Mouse (Mus musculus) forebrain, embryonic 12.5 days (tissue): ENCODE data around the gene Podxl. TPM values are rescaled to one million over a fixed set of nuclear protein-coding genes. Genes with fewer than 3 reads are reported as not detected.

Experiments
- ATAC-seq: fragments of 200-750 bp; cut with Nextera tagmentation; 2 replicates; pipeline ENCODE4 v1.8.0; 2017; ENCODE audit warnings: moderate TSS enrichment; ENCODE audit not compliant: low FRiP score
- H3K27ac ChIP-seq: fragments of 300-500 bp; sonication (generic); 2 replicates; pipeline ENCODE4 v1.5.1; 2016; ENCODE audit warnings: mild to moderate bottlenecking
- H3K27me3 ChIP-seq: fragments of 300-500 bp; sonication (generic); 2 replicates; pipeline ENCODE4 v1.6.1; 2016; ENCODE audit warnings: mild to moderate bottlenecking
- H3K36me3 ChIP-seq: fragments of 300-500 bp; sonication (generic); replicated peaks from 2 replicates; pipeline ENCODE4 v1.6.1; 2016; ENCODE audit warnings: mild to moderate bottlenecking
- H3K4me1 ChIP-seq: fragments of 300-500 bp; sonication (generic); 2 replicates; pipeline ENCODE4 v1.6.1; 2016
- H3K4me2 ChIP-seq: fragments of 300-500 bp; sonication (generic); 2 replicates; pipeline ENCODE4 v1.6.1; 2016; ENCODE audit warnings: mild to moderate bottlenecking, moderate library complexity
- H3K4me3 ChIP-seq: fragments of 300-500 bp; sonication (generic); replicated peaks from 2 replicates; pipeline ENCODE4 v1.5.1; 2016; ENCODE audit warnings: mild to moderate bottlenecking
- H3K9ac ChIP-seq: fragments of 300-500 bp; sonication (generic); 2 replicates; pipeline ENCODE4 v1.6.1; 2016; ENCODE audit warnings: mild to moderate bottlenecking
- H3K9me3 ChIP-seq: fragments of 300-500 bp; sonication (generic); 2 replicates; pipeline ENCODE4 v1.6.1; 2016
- WGBS: fragments of 180-500 bp; shearing (Covaris S2); methylation state at CpG from one replicate; pipeline ENCODE4 v1.1.7; 2016; 5-methylcytosine and 5-hydroxymethylcytosine counted together
- polyA plus RNA-seq: library from polyadenylated mRNA; unstranded; fragments of >200 nt; fragmentation: Nextera tagmentation; extraction: Ambion mirVana; gene quantifications from 2 replicates; pipeline ENCODE4 v1.2.1, GENCODE M21; 2016

Podxl gene
- polyA plus RNA-seq = 20.1 and 21.1 TPM in 2 replicates

DNA sequence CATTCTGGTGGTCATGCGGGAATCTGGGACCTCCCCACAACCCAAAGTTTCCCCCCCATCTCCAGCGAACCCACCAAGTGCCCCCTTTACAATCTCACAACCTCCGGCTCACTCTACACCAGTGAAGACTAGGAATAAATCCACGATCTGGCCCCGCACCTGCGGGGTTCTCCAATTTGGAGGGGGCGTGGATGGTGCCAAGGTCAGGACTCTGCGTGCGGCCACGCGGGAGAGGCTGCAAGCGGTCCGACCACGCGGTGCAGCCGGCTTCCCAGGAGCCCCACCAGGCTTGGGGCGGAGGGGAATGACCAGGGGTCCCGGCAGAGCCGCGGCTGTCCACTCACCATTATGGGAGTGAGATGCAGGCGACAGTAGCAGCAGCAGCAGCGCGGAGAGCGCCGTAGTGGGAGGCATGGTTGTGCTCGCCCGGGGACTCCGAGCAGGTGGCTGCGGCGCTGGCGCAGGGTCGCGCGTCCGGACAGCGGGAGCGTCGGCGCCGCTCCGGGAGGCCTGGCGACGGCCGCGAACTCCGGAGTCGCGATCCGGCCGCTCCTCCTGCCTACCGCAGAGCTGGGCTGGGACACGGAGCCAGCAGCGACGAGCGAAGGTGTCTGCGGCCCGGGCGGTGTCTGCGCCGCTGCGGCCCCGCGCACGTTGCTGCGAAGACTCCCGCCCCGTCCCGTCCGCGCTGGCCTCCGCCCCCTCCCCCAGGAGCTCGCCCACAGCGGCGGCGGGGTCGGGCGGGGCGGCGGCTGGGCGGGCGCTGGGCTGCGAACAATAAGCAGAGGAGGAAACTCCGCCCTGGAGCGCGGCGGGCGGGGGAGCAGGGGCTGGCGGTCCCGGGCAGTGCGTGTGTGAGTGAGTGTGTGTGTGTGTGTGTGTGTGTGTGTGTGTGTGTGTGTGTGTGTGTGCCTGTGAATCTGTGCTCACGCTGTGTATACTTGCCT, at the start of gene Podxl:
Podxl (minus strand) TSS at position 747 of the 947 bp plus-strand sequence.
- ATAC-seq = peak; percentile 92
- H3K4me1 ChIP-seq = peaks cover 51% of the 10 kb centered on the region
- H3K4me2 ChIP-seq = peak within 1 kb of the TSS; percentile 89
- peak within 1 kb of the TSS; percentile 78 for H3K27ac ChIP-seq
- H3K4me3 ChIP-seq = peak within 1 kb of the TSS; percentile 77
- H3K9me3 ChIP-seq = no peaks in the 10 kb centered on the region
- H3K9ac ChIP-seq = peak within 1 kb of the TSS; percentile 86
- H3K27me3 ChIP-seq = peaks cover 30% of the 10 kb centered on the region
- WGBS = under 1% methylated on average over 71 of the region's 91 CpGs
- H3K36me3 ChIP-seq = no peaks in the 10 kb centered on the region

DNA sequence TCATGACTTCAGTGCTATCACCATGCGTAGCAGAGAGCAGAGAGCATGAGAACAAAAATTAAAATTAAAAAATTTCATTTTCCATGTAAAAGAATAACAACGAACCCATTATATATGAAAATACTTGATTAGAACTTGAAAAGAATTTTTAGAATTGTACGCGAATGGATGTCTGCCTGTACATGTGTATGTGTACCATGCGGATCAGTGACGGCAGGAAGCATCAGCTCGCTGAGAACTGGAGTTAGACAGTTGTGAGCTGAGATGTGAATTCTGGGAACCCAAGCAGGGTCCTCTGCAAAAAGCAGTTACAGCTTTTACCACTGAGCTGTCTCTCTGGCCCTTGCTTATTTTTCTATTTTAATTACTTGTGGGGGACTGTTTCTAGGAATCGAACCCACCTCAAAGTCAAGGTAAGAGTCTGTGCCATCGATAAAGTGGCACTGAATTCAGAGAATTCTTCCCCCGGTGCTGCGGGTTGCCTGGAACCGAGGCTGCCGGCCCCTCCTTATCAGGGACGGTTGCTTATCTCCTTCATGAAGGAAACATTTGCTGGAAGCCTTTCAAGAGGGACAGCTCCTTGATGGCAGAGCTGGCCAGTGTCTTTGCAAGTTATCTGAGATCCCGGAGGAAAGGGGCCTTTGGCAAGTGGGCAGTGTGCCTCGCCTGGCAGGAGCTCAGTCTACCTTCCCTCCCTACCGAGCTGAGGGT, 48.9 kb upstream of the Podxl start:
- no peaks in the 10 kb centered on the region for H3K36me3 ChIP-seq
- no peak overlapping the region for H3K9ac ChIP-seq
- H3K27ac ChIP-seq = no peak overlapping the region
- 89% methylated on average over 17 of the region's 17 CpGs for WGBS
- H3K4me2 ChIP-seq = no peak overlapping the region
- no peak for ATAC-seq
- no peaks in the 10 kb centered on the region for H3K27me3 ChIP-seq
- no peaks in the 10 kb centered on the region for H3K4me1 ChIP-seq
- H3K4me3 ChIP-seq = no peak overlapping the region
- H3K9me3 ChIP-seq = no peaks in the 10 kb centered on the region

DNA sequence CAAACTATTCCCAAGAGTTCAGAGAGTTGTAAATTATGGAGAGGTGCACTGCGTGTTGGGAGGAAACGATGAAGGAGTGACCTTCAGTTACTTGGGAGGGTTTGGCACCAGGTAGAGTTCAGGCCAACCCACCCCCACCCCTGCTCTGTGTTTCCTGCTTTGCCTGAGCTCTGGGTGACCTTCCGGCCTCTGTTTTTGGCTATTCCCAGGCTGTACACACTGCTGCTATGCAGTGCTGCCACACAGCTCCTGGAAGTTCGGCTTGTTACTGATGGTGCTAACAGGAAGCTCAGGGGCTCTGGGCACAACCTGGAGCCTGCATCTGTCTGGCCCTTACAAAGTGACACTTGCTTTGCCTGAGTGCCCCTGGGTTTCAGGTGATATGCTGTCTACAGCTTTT, 42.6 kb upstream of the Podxl start:
- Histone ChIP-seq H3K27ac (no peak overlapping the region), H3K4me3 (no peak overlapping the region), H3K27me3 (no peaks in the 10 kb centered on the region), H3K9me3 (no peaks in the 10 kb centered on the region), H3K36me3 (no peaks in the 10 kb centered on the region), H3K9ac (no peak overlapping the region), H3K4me2 (no peak overlapping the region), H3K4me1 (peaks cover 4% of the 10 kb centered on the region)
- no peak for ATAC-seq
- WGBS = 94% methylated on average over 4 of the region's 4 CpGs

DNA sequence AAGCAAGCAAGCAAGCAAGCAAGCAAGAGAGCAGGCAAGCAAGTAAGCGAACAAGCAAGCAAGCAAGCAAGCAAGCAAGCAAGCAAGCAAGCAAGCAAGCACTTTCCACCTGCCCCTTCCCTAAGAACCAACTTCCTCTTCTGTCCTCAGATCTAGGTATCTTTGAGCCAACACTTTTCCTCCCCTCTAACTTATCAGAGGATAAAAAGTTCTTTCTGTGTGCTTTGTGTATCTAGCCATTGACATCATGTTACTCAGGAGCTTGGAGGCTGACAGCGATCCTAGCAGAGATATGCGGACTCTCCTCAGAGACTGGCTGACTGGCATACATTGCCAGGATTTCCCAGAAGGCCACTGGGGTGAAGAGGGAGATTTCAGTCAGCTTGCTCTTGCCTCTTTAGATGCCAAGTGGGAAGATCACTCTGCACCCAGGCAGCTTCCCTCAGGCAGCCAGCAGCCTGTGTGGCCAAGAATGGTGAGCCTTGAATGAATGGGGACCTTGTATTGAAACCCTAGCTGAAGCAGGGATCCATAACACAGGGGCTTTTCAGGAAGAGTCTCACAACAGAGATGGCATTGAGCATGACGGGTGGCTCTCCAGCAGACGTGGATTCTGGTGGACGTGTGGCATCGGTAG, 41.0 kb upstream of the Podxl start:
- Histone ChIP-seq H3K4me1 (peaks cover 19% of the 10 kb centered on the region), H3K9me3 (no peaks in the 10 kb centered on the region), H3K27ac (no peak overlapping the region), H3K36me3 (no peaks in the 10 kb centered on the region), H3K4me3 (no peak overlapping the region), H3K9ac (no peak overlapping the region), H3K4me2 (no peak overlapping the region), H3K27me3 (no peaks in the 10 kb centered on the region)
- ATAC-seq = no peak
- 85% methylated on average over 7 of the region's 7 CpGs for WGBS

DNA sequence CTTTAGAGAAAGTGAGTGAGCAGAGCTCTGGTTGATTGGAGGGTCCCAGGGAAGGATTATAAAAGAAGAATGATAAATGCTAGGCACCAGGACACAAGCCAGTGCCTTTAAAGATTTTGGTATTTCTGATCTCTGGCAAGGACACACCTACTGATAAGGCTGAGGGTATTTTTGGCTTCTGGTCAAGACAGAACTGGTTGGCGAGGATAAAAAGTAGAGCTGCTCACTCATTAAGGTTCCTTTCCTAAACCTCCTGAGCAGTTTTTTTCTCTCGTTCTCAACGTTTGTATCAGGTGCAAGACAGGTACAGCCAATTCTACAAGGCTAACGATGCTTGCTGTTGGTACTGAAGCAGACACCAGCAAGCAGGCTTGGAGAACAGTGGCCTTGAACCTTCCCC, 38.7 kb upstream of the Podxl start:
- Histone ChIP-seq H3K27ac (no peak overlapping the region), H3K9me3 (no peaks in the 10 kb centered on the region), H3K36me3 (no peaks in the 10 kb centered on the region), H3K9ac (no peak overlapping the region), H3K4me2 (no peak overlapping the region), H3K4me1 (peaks cover 29% of the 10 kb centered on the region), H3K4me3 (no peak overlapping the region), H3K27me3 (no peaks in the 10 kb centered on the region)
- 83% methylated on average over 4 of the region's 4 CpGs for WGBS
- no peak for ATAC-seq

DNA sequence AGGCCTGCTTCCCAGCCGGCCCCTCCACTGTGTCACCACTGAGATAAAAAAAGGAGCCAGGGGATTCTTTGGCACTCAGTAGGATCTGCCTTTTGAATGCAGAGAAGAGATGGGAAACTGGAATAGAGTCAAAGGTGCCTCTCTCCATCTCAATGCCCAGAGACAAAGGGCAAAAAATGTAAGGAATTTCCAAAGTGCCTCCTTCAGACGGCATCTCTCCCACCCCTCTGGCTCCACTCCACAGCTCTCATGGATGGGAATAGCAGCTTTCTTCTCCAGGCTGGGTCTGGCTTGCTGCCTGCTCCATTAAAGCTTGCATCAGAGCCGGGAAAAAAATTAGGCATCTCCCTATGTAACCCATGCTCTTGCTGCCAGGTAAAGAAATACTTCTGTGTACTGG, 37.4 kb upstream of the Podxl start:
- no peak overlapping the region for H3K4me3 ChIP-seq
- peak overlapping the region; percentile 54; the same call in 1 of the 2 replicates for H3K27ac ChIP-seq
- H3K27me3 ChIP-seq = no peaks in the 10 kb centered on the region
- 16% methylated on average over 3 of the region's 3 CpGs for WGBS
- no peaks in the 10 kb centered on the region for H3K9me3 ChIP-seq
- H3K9ac ChIP-seq = no peak overlapping the region
- H3K4me2 ChIP-seq = no peak overlapping the region
- no peak for ATAC-seq
- H3K4me1 ChIP-seq = peaks cover 43% of the 10 kb centered on the region
- no peaks in the 10 kb centered on the region for H3K36me3 ChIP-seq

DNA sequence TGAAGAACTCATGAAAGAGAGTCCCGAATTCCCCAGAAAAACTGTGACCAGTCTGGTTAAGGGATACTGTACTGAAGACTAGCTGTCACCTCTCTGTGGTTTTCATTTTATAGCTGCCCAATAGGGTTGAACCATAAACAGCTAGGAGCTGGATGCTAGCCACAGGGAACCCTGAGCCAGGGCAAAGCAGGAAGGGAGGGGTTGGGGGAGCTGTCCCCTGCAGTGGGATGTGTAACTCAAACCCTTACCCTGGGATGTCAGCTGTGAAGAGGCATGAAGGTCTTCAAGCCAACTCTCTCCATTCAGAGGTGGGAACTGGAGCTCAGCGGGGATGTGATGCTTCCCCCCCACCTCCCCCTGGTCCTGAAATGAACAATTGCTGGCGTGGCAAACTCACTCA, 36.1 kb upstream of the Podxl start:
- Histone ChIP-seq H3K4me1 (peaks cover 44% of the 10 kb centered on the region), H3K9ac (no peak overlapping the region), H3K4me2 (no peak overlapping the region), H3K4me3 (no peak overlapping the region), H3K27me3 (no peaks in the 10 kb centered on the region), H3K27ac (peak overlapping the region; percentile 54; the same call in 1 of the 2 replicates), H3K36me3 (no peaks in the 10 kb centered on the region), H3K9me3 (no peaks in the 10 kb centered on the region)
- 50% methylated on average over 3 of the region's 3 CpGs for WGBS
- ATAC-seq = no peak

DNA sequence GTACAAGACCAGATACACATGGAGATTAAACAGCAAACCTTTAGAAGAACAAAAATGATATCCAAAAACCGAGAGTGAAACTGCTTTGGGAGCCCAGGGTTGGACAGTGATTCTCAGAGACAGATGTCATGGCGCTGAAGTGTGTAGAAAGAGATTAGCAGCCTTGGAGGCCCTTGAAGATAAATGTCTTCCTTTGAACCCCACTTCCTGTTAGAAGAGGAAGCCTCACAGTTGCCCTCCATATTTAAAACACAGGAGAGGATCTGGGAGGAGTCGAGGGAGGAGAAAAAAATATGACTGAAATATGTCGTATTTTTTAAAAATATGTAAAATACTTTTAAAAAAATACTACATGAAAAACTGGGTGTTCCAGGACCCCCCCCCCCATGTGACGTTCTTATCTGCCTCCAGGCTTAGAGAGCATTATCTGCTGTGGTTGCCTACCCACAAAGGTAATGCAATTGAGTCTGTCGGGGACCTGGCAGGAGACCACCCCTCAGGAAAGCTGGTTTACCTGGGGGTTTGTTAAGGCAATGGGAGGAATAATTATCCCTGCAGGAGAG, 34.6 kb upstream of the Podxl start:
- Histone ChIP-seq H3K9me3 (no peaks in the 10 kb centered on the region), H3K4me1 (peaks cover 44% of the 10 kb centered on the region), H3K27ac (no peak overlapping the region), H3K36me3 (no peaks in the 10 kb centered on the region), H3K27me3 (no peaks in the 10 kb centered on the region), H3K4me2 (no peak overlapping the region), H3K9ac (no peak overlapping the region), H3K4me3 (no peak overlapping the region)
- ATAC-seq = no peak
- WGBS = 77% methylated on average over 6 of the region's 6 CpGs

DNA sequence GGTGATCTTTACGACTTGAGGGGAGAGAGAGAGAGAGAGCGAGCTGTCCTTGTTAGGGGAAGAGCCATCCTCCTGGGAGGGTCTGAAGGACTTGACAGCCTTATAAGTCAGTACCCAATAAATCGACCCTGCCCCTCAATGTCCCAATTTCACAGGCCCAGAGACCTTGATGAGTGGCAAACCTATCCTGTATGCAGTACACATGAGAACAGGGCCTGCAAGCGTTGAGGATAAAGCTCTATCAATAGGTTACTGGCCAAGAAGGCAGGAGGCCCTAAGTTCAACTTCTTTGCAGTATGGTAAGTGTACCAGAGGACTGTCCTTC, 33.3 kb upstream of the Podxl start:
- ATAC-seq = no peak
- peak overlapping the region; percentile 13; the same call in 1 of the 2 replicates for H3K9ac ChIP-seq
- H3K4me1 ChIP-seq = peaks cover 44% of the 10 kb centered on the region
- no peak overlapping the region for H3K4me3 ChIP-seq
- H3K27me3 ChIP-seq = no peaks in the 10 kb centered on the region
- H3K27ac ChIP-seq = peak overlapping the region; percentile 92
- WGBS = 11% methylated on average over 4 of the region's 4 CpGs
- H3K36me3 ChIP-seq = no peaks in the 10 kb centered on the region
- no peaks in the 10 kb centered on the region for H3K9me3 ChIP-seq
- peak overlapping the region; percentile 42 for H3K4me2 ChIP-seq

DNA sequence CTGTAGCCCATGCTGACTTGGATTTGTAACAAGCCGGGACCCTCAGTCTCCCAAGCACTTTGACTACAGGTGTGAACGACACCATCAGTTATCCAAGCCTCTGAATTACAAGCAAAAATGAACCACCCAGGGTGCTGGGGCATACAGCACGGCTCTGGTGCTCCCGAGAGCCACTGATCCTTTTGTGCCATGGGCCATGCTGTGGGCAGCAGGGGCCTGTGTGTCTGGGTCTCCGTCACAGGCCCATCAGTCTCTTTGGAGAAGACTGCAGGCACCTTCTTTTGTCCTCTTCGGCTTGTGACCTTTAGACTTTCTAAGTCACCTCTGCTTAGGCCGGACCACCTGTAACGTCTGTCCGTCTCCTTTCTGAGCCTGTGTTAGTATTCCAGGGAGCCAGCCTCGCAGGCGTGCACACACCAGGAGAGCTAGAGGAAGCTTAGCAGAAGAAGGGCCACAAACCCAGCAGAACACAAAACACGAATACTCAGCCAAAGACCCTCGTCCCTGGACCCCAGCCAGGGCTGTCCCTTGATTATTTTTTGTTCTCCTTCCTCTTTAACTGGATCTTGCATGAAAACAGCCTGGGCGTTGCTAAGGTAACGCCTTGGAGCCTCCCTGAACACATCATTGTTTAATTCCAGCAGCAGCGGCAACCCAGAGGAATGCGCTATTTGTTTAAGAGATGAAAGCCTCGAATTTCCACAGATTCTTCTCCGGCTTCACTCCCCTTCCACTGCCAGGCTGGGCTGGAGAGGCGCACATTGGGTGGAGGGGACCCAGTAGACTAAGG, 32.8 kb upstream of the Podxl start:
- Histone ChIP-seq H3K4me2 (peak overlapping the region; percentile 42), H3K9ac (peak overlapping the region; percentile 13; the same call in 1 of the 2 replicates), H3K27me3 (no peaks in the 10 kb centered on the region), H3K4me1 (peaks cover 41% of the 10 kb centered on the region), H3K9me3 (no peaks in the 10 kb centered on the region), H3K4me3 (no peak overlapping the region), H3K36me3 (no peaks in the 10 kb centered on the region), H3K27ac (peak overlapping the region; percentile 92)
- peak; percentile 91 for ATAC-seq
- 6% methylated on average over 20 of the region's 20 CpGs for WGBS

DNA sequence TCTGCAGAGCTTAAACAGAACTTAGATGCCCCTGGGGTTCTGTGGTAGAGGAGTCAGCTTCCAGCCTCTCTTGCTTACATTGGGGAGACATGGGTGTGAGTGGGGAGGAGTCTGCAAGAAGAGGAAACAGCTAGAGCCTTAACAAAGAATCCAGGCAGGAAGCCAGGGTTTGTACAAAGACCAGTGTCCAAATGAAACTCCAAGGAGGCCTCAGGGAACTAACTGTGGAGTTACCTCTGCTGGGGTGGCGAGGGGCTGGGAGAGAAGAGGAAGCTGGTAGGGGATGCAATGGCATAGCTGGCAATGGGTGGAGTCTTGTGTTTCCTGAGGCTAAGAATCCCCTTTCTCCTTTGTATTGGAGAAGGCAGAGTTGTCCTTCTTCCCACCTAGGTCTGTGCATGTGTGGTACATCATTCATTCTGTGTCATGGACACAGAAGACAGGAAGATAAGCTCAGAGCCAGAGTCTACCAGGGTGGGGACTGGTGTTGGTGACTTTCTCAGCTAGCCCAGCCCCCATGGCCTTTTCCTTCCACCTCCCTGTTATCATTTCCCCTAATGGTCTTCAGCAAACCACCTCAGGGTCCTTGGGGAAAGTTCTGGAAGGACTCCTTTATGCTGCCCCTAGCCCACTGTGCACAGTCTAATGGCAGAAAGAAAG, 28.9 kb upstream of the Podxl start:
- no peak for ATAC-seq
- H3K9me3 ChIP-seq = no peaks in the 10 kb centered on the region
- no peak overlapping the region for H3K4me3 ChIP-seq
- no peaks in the 10 kb centered on the region for H3K36me3 ChIP-seq
- no peak overlapping the region for H3K4me2 ChIP-seq
- WGBS = 93% methylated on average over 1 of the region's 1 CpGs
- no peak overlapping the region for H3K9ac ChIP-seq
- peaks cover 17% of the 10 kb centered on the region for H3K4me1 ChIP-seq
- no peaks in the 10 kb centered on the region for H3K27me3 ChIP-seq
- H3K27ac ChIP-seq = no peak overlapping the region
